Mouse (Mus musculus): ENCODE data around the gene Jup.
A peak's percentile ranks its signal among the peaks of the same experiment; 100 is the strongest.
"Not testable (repeated sequence)": the region's sequence is repeated elsewhere in the genome, so short reads cannot be mapped to it uniquely, and the experiment has no call there.

Jup gene

DNA sequence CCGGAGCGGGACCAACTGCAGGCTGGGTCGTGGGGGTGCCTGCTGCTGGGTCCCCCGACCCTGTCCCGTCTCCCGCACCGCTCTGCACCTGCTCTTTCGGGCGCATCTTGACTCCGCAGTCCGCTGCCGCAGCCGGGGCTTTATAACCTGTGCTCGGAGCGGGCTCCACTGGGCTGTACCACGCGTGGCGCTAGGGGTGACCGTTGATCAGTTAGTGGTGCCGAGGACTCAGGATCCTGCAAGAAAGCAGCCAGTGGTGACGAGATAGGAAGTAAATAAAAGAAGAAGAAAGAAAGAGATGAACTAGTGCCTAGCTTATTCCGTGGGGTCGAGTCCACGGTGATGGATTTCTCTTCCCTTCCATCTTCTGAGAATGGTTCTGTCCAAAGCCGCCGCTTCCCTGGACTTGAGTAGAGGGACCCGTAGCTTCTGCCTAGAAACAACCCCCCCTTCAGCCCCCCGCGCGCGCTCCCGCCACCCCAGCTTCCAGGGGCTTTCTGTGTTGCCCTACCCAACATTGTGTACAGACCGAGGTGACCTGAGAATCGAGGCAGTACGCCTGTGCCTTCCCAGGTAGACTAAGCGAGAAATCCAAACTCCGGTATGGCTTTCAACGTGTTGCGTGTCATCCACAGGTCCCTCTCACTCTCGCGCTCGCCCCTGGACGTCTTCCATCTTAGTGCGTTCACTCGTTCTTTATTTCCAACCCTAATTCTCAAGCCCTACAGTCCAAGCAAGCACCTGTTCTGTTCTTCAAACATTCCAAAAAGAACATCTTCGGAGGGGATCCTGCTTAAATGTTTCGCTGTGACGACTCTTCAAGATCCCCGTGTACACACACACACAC is 41.4 kb downstream of the Jup start, which contains the start of gene Hap1:
Hap1 (minus strand) TSS at position 157 of the 847 bp plus-strand sequence.
- DNase-seq (ENCODE audit: low spot score), result peak; percentile 5

GRCm38 (mm10) chr11:100355151-100355951 is 42.2 kb downstream of the Jup start:
- DNase-seq (ENCODE audit: low spot score), result no peak

GRCm38 (mm10) chr11:100352076-100352857 is 45.3 kb downstream of the Jup start:
- no peak for DNase-seq (ENCODE audit: low spot score)

GRCm38 (mm10) chr11:100344269-100344668 is 53.3 kb downstream of the Jup start:
- no peak for DNase-seq (ENCODE audit: low spot score)

GRCm38 (mm10) chr11:100335731-100336130 is 61.8 kb downstream of the Jup start:
- DNase-seq (ENCODE audit: low spot score), result no peak

DNA sequence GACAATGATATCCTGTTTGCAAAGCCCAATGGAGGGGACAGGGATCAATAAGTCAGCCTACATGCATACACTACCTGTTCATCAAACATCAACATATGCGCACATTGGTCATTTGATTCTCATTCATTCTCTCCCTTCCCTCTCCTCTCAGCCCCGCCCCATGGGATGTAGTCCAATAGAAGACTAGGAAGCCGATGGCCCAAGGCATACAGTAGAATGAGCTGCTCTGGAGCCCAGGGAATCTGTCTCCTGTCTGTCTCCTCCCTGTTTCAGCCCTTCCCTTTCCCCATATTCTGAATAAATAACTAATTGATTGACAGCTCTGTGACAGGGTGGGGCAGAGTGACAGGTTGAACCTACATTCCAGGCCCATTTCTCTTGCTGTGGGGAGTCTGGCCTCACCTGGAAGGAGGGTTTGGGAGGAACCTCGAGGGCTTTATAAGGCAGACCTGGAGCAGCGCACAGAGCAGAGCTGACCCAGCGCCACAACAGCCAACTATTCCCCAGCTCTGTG is 63.6 kb downstream of the Jup start, which contains the start of gene Gast:
Gast (plus strand) TSS at position 464 of the 514 bp plus-strand sequence.
- DNase-seq (ENCODE audit: low spot score), result no peak

GRCm38 (mm10) chr11:100332766-100333515 is 64.6 kb downstream of the Jup start:
- DNase-seq (ENCODE audit: low spot score), result no peak

DNA sequence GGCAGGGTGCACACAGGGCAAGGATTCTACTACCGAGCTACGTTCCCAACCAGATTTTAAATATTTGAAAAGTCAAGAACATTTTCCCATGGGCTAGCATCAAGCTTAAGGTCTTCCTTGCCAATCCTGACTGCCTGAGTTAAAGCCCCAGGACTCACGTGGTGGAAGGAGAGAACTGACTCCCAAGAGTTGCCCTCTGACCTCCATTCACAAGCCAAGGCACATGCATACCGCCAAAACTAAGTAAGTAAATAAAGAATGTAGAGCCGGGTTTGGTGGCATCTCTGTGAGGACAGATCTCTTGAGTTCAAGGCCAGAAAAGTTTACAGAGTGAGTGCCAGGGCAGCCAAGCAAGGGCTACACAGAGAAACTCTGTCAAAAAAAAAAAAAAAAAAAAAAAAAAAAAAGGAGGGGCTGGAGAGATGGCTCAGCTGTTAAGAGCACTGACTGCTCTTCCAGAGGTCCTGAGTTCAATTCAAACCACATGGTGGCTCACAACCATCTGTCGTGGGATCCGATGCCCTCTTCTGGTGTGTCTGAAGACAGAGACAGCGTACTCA is 66.7 kb downstream of the Jup start:
- DNase-seq (ENCODE audit: low spot score), result not testable (repeated sequence)

DNA sequence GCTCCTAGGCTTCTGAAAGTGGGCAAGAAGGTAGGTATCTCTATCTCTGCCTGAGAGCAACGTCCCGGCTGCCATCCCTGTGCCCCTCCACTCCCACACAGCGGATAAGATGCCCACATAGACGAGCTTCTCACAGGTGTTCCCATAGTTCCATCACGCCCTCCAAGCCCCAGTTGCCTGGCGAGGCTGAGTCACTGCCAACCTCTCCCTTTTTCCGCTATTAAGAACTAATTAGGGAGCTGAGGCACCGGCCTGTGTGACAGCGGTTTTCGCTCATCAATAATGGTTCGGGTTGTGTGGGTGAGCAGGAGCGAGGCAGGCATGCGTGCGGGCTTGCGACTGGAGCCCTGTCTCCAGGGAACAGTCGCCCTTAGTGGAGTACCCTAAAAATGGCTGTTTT is 67.3 kb downstream of the Jup start:
- no peak for DNase-seq (ENCODE audit: low spot score)

GRCm38 (mm10) chr11:100327761-100328160 is 69.8 kb downstream of the Jup start:
- DNase-seq (ENCODE audit: low spot score), result no peak

- no peak for DNase-seq (ENCODE audit: low spot score)
Observed at GRCm38 (mm10) chr11:100327316-100327715, 70.2 kb downstream of the Jup start.

DNA sequence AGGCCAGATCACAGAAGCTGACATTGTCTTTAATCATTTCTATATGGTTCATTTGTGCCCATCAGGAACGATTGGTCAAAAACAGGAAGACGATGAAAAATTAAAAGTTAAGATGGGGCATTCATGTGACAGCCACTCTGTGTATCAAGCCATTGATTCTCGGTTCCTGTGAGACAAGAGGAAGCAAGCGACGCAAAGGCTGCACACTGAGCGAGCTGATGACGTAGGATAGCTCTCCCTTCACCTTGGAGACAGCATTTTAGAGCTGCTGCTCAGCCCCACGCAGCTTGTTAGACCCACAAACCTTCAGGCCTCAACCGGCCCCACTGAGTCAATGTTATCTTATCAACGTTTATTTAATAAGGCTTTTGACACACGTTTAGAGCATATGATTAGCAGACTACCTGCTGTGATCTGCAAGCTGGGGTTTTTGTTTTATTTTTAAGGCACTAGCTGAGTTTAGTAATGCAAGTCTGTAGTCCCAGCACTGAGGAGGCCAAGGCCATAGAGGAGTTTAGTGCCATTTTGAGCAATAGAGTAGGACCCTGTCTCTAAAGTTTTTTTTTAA is 72.4 kb downstream of the Jup start:
- DNase-seq (ENCODE audit: low spot score), result no peak

GRCm38 (mm10) chr11:100323578-100323977 is 74.0 kb downstream of the Jup start:
- DNase-seq (ENCODE audit: low spot score), result peak; percentile 85

DNA sequence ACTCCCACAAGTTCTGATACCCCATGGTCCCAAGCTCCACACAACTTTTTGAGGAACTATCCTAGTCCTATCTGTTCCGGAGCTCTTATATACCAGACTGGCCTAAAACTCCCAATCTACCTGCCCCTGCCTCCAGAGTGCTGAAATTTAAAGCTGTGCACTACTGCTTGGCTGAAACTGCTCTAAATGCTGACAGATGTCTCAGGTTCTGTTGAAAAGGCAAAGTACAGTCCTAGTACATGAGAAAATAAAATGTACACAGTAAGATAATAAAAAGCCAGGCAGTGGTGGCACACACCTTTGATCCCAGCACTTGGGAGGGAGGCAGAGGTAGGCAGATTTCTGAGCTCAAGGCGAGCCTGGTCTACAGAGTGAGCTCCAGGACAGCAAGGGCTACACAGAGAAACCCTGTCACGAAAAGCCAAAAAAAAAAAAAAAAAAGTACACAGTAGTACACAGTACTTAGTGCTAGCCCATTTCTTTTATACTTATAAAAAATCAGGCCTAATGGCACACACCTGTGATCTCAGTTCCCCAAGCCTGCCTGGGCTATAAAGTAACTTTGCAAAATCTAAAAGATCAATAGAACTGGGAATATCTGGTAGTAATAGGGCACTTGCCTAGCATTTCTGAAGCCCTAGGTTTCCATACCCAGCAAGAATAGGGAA is 74.8 kb downstream of the Jup start:
- peak; percentile 32 for DNase-seq (ENCODE audit: low spot score)

DNA sequence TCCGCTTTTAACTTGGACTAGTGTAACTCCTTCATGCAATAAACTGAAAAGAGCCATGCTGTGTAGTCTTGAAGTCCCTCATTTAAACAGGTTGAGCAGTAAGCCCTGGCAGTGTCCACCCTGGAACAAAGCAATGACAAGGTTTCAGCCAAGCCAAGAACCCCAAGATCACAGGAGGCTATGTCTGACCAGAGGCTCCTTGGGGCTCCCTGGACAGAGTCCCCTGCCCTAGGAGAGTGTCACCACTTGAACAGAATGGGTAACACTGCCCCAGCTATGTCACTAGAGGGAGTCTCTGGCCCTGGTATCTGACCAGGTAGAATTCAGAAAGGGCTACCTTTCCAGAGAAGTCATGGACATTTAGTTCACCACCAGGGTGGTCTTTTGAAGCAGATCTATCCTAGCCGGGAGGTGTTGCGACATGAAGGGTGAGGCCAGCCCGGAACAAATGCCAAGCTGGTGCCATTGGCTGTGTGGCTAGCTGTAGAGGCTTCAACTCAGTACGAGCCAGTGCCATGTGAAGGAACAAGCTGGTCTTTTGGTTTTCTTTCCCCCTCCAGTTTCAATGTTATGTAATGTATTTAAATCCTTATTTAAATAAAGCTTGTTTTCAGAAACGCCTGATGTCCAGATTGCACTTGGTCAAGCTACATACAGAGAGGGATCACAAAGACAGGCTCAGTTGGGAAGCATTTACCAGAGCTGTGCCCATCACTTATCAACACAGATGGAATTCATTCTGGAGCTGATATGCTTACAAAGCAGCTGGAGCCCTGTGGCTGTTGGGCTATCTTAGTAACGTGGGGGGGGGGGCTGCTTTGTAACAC is 75.9 kb downstream of the Jup start:
- not testable (repeated sequence) for DNase-seq (ENCODE audit: low spot score)

GRCm38 (mm10) chr11:100320701-100321410 is 76.7 kb downstream of the Jup start:
- not testable (repeated sequence) for DNase-seq (ENCODE audit: low spot score)

DNA sequence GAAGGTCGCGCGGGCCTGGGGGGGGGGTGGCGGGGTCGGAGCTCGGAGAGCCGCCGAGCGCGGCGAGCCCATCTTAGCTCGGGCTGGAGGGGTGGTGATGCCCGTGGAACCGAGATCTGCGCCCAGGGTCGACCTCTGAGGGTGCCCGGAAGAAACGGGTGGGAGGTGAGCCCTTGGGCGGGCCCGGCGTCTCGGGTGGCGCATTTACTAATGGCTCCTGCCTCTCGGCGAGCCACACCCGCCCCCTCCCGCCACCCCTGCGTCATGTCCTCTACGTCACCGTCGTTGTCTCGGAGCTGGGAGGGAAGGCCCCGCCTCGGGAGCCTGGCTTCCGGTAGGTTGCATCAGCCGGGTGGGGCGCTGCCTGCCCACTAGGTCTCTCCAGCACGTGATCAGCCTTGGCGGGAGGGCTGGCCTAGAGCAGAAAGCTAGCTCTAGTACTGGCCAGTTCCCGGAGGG is 77.4 kb downstream of the Jup start:
- peak; percentile 97 for DNase-seq (ENCODE audit: low spot score)

- DNase-seq (ENCODE audit: low spot score), result peak; percentile 100
Observed at GRCm38 (mm10) chr11:100319492-100320171, 77.9 kb downstream of the Jup start, which contains the start of gene Eif1. Gene Eif1 (plus strand): TSS chr11:100319885.

Data from c-Kit-positive CD71-positive TER-119-positive erythroid progenitor cells, embryonic 14.5 days (primary cell).